Mouse (Mus musculus) left cerebral cortex, postnatal 25 days (tissue): ENCODE data around the gene Ddx41. TPM values are rescaled to one million over a fixed set of nuclear protein-coding genes. Genes with fewer than 3 reads are reported as not detected.

Experiments
- DNase-seq, 2 experiments: peaks; one replicate each; pipeline ENCODE4 v3.0.0; 2022; ENCODE audit warnings: low spot score in 2 of 2, mixed read lengths in 1 of 2
- intact Hi-C: fragments of 180-260 bp; cut with DNase I; formaldehyde crosslinking; loops from one replicate; pipeline ENCODE4 v1.15.1; 2025
- total RNA-seq, 2 experiments: library from RNA; stranded (reverse); gene quantifications; 2 replicates each; pipeline ENCODE4 v1.2.3; 2021

Gene Ddx41
- total RNA-seq, 2 experiments from 2014 or later, result 53.6 to 58.0 TPM

DNA sequence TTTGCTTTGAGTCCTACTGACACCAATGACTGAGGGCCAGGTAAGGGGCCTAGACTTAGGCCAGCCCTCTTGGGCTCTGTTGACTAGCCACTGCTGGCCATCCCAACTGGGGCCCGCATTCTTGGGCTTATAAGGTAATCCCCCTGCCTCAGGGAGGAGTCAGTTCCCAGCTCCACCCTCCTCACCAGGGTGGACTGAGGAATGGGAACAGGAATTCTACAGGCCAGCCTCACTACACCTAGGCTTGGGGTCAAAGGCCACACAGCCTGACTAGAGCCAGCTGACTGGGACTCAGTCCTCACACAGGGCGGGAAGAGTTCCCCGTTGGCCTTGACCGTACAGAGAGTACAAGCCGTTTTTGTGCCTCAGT is 25.0 kb downstream of the Ddx41 start:
- no peak for DNase-seq
- intact Hi-C loops, result no loop called here

DNA sequence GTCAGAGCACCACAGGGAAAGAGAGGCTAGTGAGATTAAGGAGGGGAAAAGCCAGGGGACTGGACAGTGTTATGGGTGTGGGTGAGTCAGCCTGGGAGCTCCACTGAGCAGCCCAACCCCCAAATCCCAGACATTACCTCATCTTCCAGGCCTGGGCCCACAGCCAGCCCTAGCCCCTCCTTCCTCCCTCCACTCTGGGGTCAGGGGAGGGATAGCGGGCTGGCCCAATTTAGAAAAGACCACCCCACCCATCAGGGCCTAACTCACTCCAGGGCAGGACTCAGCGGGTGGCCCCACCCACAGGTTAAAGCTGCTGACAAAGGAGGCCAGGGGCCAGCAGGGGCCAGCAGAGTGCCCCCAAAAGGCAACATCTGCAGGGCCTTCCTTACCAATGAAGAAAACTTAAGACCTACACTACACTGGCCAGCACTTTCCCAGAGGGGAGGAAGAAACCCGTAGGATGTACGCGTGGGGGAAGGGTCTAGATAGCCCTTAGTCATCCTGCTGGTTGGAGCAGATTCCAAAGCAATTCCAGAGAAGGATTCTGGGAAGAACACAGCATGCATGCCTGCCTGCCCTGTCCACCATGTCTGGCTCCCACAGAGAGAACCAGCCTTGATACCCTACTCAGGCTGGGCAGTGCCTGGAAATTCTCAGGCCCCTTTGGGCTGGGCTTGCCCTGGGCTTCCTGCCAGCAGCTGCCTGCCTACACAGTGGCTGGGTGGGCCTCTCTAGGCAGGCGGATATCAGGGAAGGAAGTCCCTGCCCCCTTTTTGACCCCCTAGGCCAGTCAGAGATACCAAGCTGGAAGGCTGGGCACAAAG is 25.6 kb downstream of the Ddx41 start:
- intact Hi-C loops, result no loop called here
- DNase-seq, result no peak

DNA sequence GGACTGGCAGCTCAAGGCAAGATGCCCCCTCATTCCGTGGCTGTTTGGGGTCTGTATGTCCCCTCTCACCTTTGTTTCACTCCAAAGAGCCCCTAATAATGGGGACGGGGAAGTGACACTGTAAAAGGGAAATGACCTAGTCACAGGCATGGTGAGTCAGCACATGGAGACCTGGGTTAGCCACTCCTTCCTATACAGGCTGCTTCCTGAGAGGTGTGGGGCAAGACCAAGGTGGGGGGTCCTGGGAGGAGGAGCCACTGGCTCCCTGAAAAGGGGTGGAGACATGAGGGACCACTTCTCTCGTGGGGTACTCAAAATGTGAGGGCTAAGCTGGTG is 26.2 kb downstream of the Ddx41 start:
- DNase-seq, result no peak
- intact Hi-C loops, result no loop called here

DNA sequence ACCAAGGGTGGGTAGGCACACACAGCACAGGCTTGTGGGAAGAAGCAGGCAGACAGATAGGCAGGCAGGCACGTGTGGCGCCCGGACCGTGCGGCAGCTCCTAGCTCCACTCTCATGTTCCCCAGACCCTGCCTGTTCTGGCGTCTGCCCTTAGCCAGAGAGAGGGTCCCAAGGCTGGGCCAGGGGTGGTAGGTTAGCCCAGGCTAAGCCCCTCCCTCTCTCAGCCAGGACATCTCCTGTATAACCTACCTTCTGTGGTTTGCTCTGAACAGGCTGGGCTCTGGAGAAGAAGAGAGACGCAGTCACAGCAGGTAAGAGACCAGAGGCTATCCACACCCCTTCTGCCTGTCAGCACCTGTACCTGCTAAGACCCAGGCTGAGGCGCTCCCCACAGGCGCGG is 27.9 kb downstream of the Ddx41 start:
- DNase-seq, result no peak
- intact Hi-C loops, result no loop called here

DNA sequence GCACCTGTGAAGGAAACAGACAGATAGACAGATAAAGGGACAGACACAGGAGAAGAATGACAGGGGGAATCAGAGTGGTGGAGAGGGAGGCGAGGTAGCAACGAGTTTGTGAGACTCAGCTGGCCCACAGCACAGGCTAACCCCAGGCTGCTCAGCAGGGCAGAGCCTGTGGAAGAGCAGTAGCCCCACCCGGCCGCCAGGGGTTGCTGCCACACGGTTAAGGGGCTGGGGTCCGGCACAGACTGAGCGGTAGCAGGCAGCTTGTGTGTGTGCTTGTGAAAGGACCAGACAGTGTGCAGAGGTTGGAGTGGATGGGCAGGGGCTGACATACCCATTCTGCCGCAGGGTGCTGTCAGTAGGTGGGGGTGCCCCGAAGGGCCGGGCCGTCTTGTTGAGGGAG is 28.6 kb downstream of the Ddx41 start:
- intact Hi-C loops, result no loop called here

DNA sequence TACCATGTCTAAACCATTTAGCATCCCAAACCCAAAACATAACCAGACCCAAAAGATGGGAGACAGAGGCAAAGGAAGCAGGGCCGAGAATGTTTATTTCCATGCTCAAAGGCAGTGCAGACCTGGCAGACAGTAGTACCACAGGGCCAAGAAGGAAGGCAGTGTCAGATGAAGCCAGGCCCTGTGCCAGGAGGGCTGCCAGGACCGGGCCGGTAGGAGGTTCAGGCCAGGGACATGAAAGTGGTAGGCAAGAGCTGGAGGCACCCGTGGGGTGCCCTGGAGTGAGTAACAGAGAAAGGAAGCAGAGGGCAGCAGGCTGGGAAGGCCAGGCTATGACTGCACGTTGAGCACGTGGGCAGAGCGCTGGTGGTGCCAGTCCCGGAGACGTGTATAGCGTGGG is 29.8 kb downstream of the Ddx41 start:
- DNase-seq, result no peak
- intact Hi-C loops, result no loop called here

More for the DNA sequence above, 28.6 kb downstream of the Ddx41 start:
- DNase-seq, result no peak

DNA sequence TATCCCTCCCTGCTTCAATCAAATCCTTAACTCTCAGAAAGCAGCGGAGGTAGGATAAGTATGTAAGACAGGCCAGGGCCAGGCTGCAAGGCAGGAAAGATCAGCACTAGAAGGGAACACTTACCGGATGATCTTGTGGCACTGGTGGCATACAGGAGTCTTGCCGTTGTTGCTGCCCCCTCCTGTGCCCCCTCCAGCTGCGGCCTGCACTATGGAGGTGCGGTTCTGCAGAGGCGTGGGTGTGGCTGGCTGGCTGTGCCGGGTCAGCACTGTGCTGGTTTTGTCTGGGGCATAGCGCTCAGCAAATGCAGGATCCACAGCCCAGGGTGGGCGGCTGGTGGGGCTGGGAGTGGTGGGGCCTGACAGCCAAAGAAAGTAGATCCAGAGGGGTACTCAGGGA is 30.6 kb downstream of the Ddx41 start:
- intact Hi-C loops, result no loop called here

DNA sequence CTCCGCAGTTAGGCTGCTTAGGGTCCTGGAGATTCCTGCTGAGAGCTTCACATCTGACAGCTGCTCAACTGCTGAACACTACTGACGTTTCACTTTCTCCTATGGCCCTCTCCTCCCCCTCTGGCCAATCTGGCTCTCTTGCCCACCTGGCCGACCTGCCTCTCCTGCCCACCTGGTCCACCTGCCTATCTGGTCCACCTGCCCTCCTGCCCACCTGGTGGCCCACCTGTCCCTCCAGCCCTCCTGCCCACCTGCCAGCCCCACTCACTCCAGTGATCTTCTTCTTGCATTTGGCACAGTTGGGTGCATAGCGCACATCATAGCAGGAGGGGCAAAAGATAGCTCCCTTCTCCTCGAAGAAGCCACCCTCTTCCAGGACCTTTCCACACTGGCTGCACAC is 32.1 kb downstream of the Ddx41 start:
- no peak for DNase-seq
- intact Hi-C loops, result no loop called here

More for the DNA sequence above, 30.6 kb downstream of the Ddx41 start:
- no peak for DNase-seq

DNA sequence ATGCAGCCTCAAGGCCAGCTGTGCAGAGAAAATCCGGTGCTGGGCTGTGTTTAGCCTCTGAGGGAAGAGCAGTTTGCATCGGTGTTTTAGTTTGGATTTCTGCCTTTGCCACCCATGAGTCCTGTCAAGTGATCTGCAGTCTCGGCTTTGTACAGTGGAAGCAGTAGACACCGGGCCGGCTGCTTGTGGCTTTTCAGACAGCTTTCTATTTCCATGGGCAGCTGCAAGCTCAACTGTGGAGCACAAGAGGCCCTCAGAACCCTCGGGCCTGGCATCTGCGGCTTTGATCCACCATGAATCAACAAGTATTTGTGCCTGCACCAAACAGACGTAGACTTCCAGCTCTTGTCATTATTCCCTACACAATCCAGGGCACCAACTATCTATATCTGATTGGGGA is 34.1 kb downstream of the Ddx41 start:
- intact Hi-C loops, result no loop called here
- peak in 1 of 2 experiments; percentile 16 for DNase-seq

DNA sequence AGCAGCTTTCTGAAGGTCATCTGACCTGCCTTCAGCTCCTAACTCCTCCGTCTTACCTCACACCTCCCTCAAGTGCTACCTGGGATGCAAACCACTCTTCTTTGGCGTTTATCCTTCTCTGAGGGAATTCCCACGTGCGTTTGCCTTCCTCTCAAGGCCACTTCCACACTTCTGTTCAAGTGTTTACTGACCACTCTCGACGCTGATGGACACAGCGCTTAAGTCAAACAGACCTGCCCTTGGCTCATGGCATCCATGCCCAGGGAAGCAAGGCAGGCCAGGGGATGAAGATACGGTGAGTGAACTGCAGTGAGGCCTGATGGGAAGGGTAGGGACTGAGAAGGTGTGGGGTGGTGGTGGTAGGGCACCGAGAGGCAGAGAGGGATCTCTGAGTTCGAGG is 35.9 kb downstream of the Ddx41 start:
- intact Hi-C loops, result no loop called here
- no peak for DNase-seq

DNA sequence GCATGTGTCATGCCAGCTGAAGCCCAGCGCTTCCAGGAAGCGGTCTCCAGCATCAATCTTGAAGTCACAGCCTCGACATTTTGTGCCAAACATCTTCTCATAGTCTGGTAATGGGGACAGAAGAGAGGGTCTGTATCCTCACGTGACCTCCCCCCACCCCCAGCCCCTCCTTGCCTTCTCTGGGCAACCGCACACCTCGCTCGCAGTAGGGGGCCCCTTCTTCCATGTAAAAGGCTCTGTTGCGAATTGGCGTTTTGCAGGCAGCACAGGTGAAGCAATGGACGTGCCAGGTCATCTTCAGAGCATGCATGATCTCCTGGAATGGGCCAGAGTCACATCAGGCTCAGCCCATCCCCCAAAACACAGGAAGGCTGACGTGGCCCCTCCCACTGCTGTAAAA is 37.6 kb downstream of the Ddx41 start:
- DNase-seq, result no peak
- intact Hi-C loops, result no loop called here

DNA sequence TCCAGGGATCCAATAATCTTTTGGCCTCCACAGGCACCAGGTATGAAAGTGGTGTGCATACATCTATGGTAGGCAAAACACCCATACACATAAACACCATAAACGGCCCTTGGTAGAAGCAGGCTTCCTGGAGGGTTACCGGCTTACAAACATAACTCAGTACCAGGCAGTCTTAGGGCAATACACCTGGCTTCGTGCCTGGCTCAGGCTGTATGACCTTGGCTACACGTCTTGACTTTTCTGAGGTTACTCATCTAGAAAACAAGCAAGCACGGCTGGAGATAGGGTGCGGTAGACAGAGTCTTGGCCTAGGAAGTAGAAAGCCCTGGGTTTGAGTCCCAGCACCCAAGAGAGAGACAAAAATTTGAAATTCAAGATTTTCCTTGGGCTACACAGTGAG is 39.8 kb downstream of the Ddx41 start:
- no peak for DNase-seq
- intact Hi-C loops, result no loop called here

DNA sequence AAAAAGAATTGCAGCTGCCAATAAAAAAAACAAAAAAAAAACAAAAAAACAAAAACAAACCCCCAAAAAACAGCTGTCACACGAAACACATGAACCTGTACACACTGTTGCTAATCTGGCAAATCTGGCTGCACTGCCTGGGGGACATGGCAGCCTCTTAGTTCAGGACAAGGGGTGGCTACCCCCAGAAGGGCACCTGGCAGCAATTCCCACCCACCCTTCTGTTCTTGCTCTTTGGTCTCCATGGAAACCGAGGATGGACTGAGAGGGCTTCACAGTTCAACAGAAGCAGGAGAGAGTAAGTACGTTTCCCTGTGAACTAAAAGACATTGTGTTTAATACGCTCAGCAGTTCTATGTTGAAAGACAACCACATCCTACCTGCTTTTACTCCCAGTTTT is 40.8 kb downstream of the Ddx41 start:
- no peak for DNase-seq
- intact Hi-C loops, result no loop called here

DNA sequence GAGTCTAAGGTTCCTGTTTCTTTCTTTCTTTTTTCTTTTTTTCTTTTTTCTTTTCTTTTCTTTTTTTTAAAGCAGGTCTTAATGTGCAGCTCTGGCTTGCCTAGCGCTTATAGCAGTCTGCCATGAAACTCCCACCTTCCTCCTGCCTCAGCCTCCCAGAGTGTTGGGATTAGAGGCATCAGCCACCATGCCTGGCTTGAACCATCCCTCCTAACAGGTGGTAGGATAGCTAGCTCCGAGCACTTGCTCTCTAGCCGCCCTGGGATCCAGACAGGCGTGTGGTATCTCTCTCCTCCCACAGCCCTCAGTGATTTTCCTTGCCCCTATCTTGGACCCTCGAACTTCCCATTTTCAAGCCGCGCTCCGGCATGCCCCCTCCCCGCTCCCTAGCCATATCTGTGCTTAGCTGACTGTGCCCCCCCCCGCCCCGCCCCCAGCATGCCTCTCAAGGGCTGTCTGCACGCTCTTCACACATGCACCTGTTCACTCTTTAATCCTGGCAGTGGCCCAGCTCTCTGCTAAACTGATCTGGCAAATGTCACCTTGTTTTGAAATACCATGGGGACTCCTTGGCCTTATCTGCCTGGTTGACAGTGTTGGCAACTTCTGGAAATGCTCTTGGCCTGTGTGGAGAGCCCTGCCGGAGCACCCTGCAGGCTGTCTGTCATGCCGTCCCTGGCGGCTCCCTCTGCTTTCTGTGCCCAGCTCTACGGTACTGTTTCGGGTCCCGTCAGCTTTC is 41.4 kb downstream of the Ddx41 start:
- peak in 1 of 2 experiments; percentile 60 for DNase-seq
- intact Hi-C loops, result no loop called here

DNA sequence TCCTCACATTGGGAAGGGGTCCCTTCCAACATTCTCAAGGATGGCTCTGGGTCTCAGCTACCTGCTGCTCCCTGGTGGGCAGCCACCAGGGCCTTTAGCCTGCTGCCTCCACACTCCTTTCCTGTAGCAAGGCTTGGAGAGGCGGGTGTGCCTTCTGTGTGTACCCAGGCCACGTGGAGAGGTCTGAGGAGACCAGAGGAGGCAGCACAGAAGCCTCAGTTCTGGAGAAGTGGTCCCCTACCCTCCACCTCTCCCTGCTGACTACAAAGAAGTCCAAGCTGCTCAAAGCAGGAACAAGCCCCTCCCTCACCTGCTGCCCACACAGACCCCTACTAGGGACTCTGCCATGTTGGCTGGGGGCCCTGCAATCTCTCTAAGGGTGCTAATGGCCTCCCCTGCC is 42.2 kb downstream of the Ddx41 start:
- intact Hi-C loops, result no loop called here
- DNase-seq, result no peak

DNA sequence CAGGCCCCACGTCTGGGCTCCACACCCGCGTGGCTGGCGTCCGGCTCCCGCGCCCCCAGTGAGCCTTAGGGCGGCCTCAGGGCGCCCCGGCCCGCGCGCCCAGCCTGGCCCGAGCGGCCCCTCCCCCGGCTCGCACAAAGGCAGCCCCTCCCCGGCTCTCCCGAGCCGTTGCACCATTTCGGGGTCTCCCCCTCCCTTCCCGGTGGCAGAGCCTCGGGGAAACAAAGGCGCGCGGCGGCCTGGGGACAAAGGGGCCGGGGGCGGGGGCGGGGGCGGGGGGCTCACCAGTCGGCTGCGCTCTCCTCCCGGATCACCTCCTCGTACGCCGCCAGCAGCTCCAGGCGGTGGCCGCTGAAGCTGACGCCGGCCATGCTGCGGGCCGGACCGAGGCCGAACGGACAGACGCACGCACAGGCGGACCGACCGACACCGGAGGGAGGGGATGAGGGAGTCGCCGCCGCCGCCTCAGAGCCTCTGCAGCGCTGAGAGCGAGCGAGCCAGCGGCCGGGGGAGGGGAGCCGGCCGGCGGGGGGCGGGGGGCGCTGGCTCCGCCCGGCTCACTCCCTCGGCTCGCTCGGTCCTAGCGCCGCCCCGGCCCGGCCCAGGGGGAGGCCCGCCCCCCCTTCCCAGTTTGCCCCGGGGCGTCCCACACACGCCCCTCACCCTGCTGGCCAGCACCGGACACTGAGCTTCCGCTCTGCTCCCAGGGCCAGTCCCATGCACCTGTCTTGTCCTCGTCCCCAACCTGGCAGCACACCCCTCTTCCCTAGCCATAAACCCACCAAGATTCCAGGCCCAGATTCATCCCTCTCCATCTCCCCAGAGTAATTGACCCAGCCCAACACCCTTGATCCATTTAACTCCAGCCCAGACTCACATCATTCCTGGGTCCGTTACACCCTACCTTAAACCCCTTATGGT is 48.6 kb downstream of the Ddx41 start, which contains the start of gene Dbn1:
Gene Dbn1 (minus strand): TSS at position 534 of the 921 bp plus-strand sequence.
- DNase-seq, result peak; percentile 46 to 60
- intact Hi-C loops, result loop anchor here (1.0 kb wide), 1 partner anchor 27 kb away; no protein-coding TSS in a partner anchor

DNA sequence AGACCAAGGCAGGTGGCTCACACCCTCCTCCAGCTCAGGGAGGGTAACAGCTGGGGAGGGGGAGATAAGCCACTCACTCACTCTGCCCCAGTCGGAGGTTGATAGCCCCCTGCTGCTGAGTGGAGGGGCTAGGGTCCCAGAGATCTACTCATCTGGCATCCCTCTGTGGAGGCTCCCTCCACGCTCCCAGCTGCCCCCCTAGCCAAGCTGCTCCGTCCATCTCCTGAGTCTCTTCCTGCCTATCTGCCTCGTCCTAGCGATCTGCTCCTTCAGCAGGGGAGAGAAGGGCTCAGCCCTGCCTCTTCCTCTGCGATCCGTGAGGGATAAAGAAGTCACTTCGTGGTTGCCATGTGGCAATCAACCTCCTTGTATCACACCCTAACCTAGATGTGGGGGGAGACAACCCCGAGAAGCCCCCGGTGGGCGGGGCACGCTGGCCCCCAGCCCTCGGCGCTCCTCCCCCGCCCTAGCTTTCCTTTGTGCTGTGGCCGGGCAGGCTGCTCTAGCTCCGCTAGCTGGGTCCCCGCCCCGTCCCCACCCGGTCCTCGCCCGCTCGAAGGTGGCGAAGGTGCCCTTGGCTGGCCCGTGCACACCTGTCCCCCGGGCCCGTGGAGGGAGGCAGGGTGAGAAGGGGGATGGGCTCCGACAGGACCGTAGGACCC is 49.4 kb downstream of the Ddx41 start:
- intact Hi-C loops, result no loop called here
- peak in 1 of 2 experiments; percentile 45 for DNase-seq

DNA sequence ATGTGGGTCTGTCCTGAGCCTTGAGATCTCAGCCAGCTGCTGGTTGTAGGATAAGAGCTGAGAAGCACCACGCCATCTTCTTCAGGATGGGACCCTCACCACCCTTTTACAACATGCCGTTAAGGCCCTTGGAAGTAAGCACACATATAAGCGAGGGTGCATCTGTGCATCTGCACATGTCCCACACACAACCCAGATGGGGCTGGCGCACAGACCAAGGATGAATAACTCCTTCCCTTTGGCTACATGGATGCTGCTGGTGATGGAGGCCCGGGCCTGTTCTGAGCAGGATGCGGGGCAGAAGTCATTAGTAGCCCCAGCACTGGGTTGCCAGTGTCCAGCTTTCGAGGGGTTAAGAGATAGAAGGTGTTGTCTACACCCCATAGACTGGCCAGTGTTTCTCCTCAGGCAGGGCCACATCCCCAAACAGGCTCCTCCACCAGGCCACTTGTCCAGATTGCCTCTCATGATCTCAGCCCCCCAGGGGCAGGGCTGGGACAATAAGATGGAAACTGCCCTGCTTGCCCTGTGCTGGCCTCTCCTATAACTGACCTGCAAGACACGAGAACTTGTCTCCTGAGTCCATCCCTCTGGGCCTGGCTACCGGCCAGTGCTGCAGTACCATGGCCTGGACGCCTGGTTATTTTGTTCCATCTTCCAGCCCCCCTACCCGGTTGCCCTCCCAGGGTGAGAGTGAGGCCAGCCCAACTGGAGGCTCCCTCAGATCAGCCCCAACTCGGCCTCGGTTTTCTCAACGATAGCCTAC is 50.2 kb downstream of the Ddx41 start:
- DNase-seq, result peak in 1 of 2 experiments; percentile 63
- intact Hi-C loops, result no loop called here
